Comparison of ENCODE assay signal across 8 mouse cellular contexts in genomic region chr1:177702481-177703146, GRCm38 (mm10). TPM values are rescaled to one million over a fixed set of nuclear protein-coding genes. Genes with fewer than 3 reads are reported as not detected.
DNase-seq lines count a peak whose midpoint lies in the region; ATAC-seq and TF ChIP-seq lines count a peak whose summit lies in the region.

No protein-coding gene starts in this region.

- DNase-seq in gastrocnemius, adult 2 months = peak; percentile 81
- DNase-seq in hindbrain, postnatal 0 days (ENCODE audit: low spot score) = peak; percentile 96
- DNase-seq in left cerebral cortex, adult 9 months (ENCODE audit: low spot score in 2 of 2) = peak; percentile 58 to 89
- peak; percentile 87 to 88 for DNase-seq in right cerebral cortex, adult 2 months (ENCODE audit: low spot score in 2 of 2)
- DNase-seq in urinary bladder, postnatal 25 days (ENCODE audit: low spot score) = peak; percentile 69

- H3K9me3 ChIP-seq in hindbrain, postnatal 0 days (ENCODE audit: low read length) = no peaks in the 10 kb centered on the region
- H3K9me3 ChIP-seq in megakaryocyte, embryonic 14.5 days = no peaks in the 10 kb centered on the region

- H3K27ac ChIP-seq in gastrocnemius, adult 2 months = peak overlapping the region; percentile 48
- 0 out of 2 replicates have a peak overlapping the region, but pooled peaks have one; percentile 18 for H3K27ac ChIP-seq in hindbrain, postnatal 0 days

- no peaks in the 10 kb centered on the region for H3K36me3 ChIP-seq in hindbrain, postnatal 0 days (ENCODE audit: insufficient read depth, low read length)
- no peaks in the 10 kb centered on the region for H3K36me3 ChIP-seq in megakaryocyte, embryonic 14.5 days (replicated peaks; ENCODE audit: low read length)

- H3K9ac ChIP-seq in hindbrain, postnatal 0 days (replicated peaks; ENCODE audit: low read length) = peak overlapping the region; percentile 31

- no peaks in the 10 kb centered on the region for H3K4me1 ChIP-seq in hindbrain, postnatal 0 days (ENCODE audit: insufficient read depth, low read length)
- peaks cover 37% of the 10 kb centered on the region for H3K4me1 ChIP-seq in megakaryocyte, embryonic 14.5 days

- intact Hi-C loops in gastrocnemius, adult 2 months (cut with DNase I) = loop anchor here (5.0 kb wide), 3 partner anchors 95 to 825 kb away; partner anchors contain the start of gene Adss

- peak overlapping the region; percentile 87 for H3K4me2 ChIP-seq in hindbrain, postnatal 0 days (ENCODE audit: low read depth, low read length)

- TF ChIP-seq CTCF in gastrocnemius, adult 2 months (IDR thresholded peaks at IDR 0.05) = peak; percentile 82
- peak; percentile 80 for TF ChIP-seq CTCF in hindbrain, postnatal 0 days (IDR thresholded peaks at IDR 0.05; ENCODE audit: low read depth)

- H3K27me3 ChIP-seq in hindbrain, postnatal 0 days (ENCODE audit: insufficient read depth, low read length) = no peaks in the 10 kb centered on the region
- H3K27me3 ChIP-seq in megakaryocyte, embryonic 14.5 days (replicated peaks) = peaks cover 7% of the 10 kb centered on the region

- peak; percentile 74 for ATAC-seq in activated CD4-positive, CD25-positive, alpha-beta regulatory T cell, adult 4 months
- ATAC-seq in common myeloid progenitor, adult 5-6 weeks (replicated peaks; ENCODE audit: low read depth, poor library complexity, severe bottlenecking) = peak; percentile 83
- ATAC-seq in hindbrain, postnatal 0 days = peak; percentile 88

- H3K4me3 ChIP-seq in gastrocnemius, adult 2 months = peak overlapping the region; percentile 76
- peak overlapping the region; percentile 43 for H3K4me3 ChIP-seq in hindbrain, postnatal 0 days (ENCODE audit: low read length)
- H3K4me3 ChIP-seq in megakaryocyte, embryonic 14.5 days (replicated peaks) = peak overlapping the region; percentile 89

- whole genome bisulfite sequencing in hindbrain, postnatal 0 days = under 1% methylated on average over 15 of the region's 15 CpGs

RNA-seq across cellular contexts. Expression of gene 1700016C15Rik, which starts 27.0 kb away (rescaled TPM):
- polyA plus RNA-seq in activated CD4-positive, CD25-positive, alpha-beta regulatory T cell, adult 4 months (2017; shearing (Covaris generic)) = under 1 TPM in 1 of 2 experiments, not detected in 1; 0.45 TPM
- not detected in 2 replicates for total RNA-seq in common myeloid progenitor, adult 5-6 weeks (2017)
- total RNA-seq in gastrocnemius, adult 2 months (2021) = not detected
- total RNA-seq in hindbrain, postnatal 0 days (2014; rRNA removed) = not detected in 2 replicates
- polyA plus RNA-seq in hindbrain, postnatal 0 days (2015; fragmentation: Nextera tagmentation; extraction: Ambion mirVana) = not detected in 2 replicates
- not detected in 2 replicates for polyA plus RNA-seq in megakaryocyte, embryonic 14.5 days (2012; ENCODE audit: insufficient read depth, low replicate concordance)

Comparison
In these comparisons a context has a peak if more than half of its experiments do, and no peak if none do; other contexts are left out.
1. Peak in every context shown above with its lines: DNase-seq, ATAC-seq, H3K4me3 ChIP-seq and H3K27ac ChIP-seq.